Mouse (Mus musculus) myocyte (in vitro differentiated cells): ENCODE results near the gene B3galt5. TPM values are rescaled to one million over a fixed set of nuclear protein-coding genes. Genes with fewer than 3 reads are reported as not detected.
A peak's percentile ranks its signal among the peaks of the same experiment; 100 is the strongest.

Experiments used
- H3K27me3 ChIP-seq: one replicate; pipeline ENCODE4 v1.6.1; 2011; ENCODE audit not compliant: control insufficient read depth, insufficient read depth, insufficient read length
- H3K36me3 ChIP-seq: one replicate; pipeline ENCODE4 v1.6.1; 2011; ENCODE audit not compliant: control insufficient read depth, insufficient read depth
- H3K4me2 ChIP-seq: one replicate; pipeline ENCODE4 v1.6.1; 2011; ENCODE audit warnings: low read depth, control low read depth
- H3K4me3 ChIP-seq: one replicate; pipeline ENCODE4 v1.5.1; 2011; ENCODE audit warnings: mild to moderate bottlenecking, control low read depth, moderate library complexity
- H3K79me2 ChIP-seq: one replicate; pipeline ENCODE4 v1.6.1; 2011; ENCODE audit not compliant: control insufficient read depth, insufficient read depth
- H3ac ChIP-seq: one replicate; pipeline ENCODE4 v1.6.1; 2011; ENCODE audit not compliant: control insufficient read depth, insufficient read length
- CEBPB ChIP-seq: IDR thresholded peaks from 2 replicates; pipeline ENCODE4 v1.6.1; 2011; ENCODE audit warnings: mild to moderate bottlenecking, moderate library complexity; ENCODE audit not compliant: poor library complexity, insufficient read depth, severe bottlenecking
- E2F4 ChIP-seq: IDR thresholded peaks from one replicate; pipeline ENCODE4 v1.6.1; 2011; ENCODE audit warnings: mild to moderate bottlenecking, control low read depth, moderate library complexity; ENCODE audit not compliant: insufficient read depth
- MAX ChIP-seq: IDR thresholded peaks from one replicate; pipeline ENCODE4 v1.6.1; 2011; ENCODE audit warnings: low read depth, mild to moderate bottlenecking, control low read depth
- MYOD1 ChIP-seq, 3 experiments: IDR thresholded peaks; one replicate each; pipeline ENCODE4 v1.6.1; 2011; ENCODE audit warnings: control low read depth in 2 of 3, low read depth in 2 of 3, mild to moderate bottlenecking in 2 of 3, moderate library complexity in 1 of 3; ENCODE audit not compliant: insufficient read length in 2 of 3, control insufficient read depth in 1 of 3
- MYOG ChIP-seq, 3 experiments: IDR thresholded peaks; one replicate each; pipeline ENCODE4 v1.6.1; 2011; ENCODE audit warnings: control low read depth in 2 of 3, low read depth in 2 of 3, mild to moderate bottlenecking in 2 of 3; ENCODE audit not compliant: insufficient read length in 2 of 3, control insufficient read depth in 1 of 3, insufficient read depth in 1 of 3
- POLR2A ChIP-seq: IDR thresholded peaks from one replicate; pipeline ENCODE4 v1.6.1; 2011; ENCODE audit warnings: low read depth, mild to moderate bottlenecking, control low read depth, moderate library complexity; ENCODE audit not compliant: insufficient read length
- POLR2AphosphoS2 ChIP-seq: IDR thresholded peaks from one replicate; pipeline ENCODE4 v1.6.1; 2011; ENCODE audit warnings: low read depth, control low read depth; ENCODE audit not compliant: insufficient read length
- REST ChIP-seq: IDR thresholded peaks from one replicate; pipeline ENCODE4 v1.6.1; 2011; ENCODE audit warnings: mild to moderate bottlenecking, control low read depth, moderate library complexity; ENCODE audit not compliant: insufficient read depth, insufficient read length
- SRF ChIP-seq: IDR thresholded peaks from one replicate; pipeline ENCODE4 v1.6.1; 2011; ENCODE audit warnings: low read depth; ENCODE audit not compliant: control insufficient read depth, insufficient read length
- TCF12 ChIP-seq: IDR thresholded peaks from one replicate; pipeline ENCODE4 v1.6.1; 2011; ENCODE audit warnings: mild to moderate bottlenecking, control low read depth; ENCODE audit not compliant: poor library complexity, insufficient read depth, severe bottlenecking
- TCF3 ChIP-seq: IDR thresholded peaks from one replicate; pipeline ENCODE4 v1.6.1; 2011; ENCODE audit warnings: low read depth, control low read depth; ENCODE audit not compliant: insufficient read length
- USF1 ChIP-seq: IDR thresholded peaks from one replicate; pipeline ENCODE4 v1.6.1; 2011; ENCODE audit warnings: low read depth, mild to moderate bottlenecking, control low read depth, moderate library complexity
- polyA plus RNA-seq: library from polyadenylated mRNA; unstranded; fragments of >200 nt; fragmentation: generic; extraction: Trizol; gene quantifications from one replicate; pipeline ENCODE4 v1.2.1, GENCODE M21; 2012; ENCODE audit warnings: missing spikeins

Gene B3galt5
- polyA plus RNA-seq, 1 experiment = 5.0 TPM

DNA sequence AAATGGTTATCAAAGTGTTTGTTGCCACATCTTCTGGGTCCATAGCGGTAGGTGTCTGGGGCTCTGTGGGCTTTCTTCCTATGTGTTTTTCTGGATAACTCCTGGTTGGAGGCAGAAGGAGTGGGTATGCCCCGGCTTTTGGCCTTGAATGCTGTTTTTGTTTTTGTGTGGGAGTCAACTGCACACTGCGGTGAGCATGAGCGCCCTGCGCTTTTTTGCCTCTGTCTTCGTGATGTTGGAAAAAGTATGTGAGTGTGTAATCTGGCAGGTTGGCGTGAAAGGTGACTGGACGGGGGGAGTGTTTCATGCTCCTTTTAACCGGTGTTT lies 34.9 kb upstream of the B3galt5 start:
- no peaks in the 10 kb centered on the region for H3K36me3 ChIP-seq
- no peaks in the 10 kb centered on the region for H3K79me2 ChIP-seq
- no peaks in the 10 kb centered on the region for H3K27me3 ChIP-seq
- peak overlapping the region; percentile 19 for H3K4me3 ChIP-seq
- no peak overlapping the region for H3ac ChIP-seq
- peak overlapping the region; percentile 93 for H3K4me2 ChIP-seq
- TF ChIP-seq SRF (no peak), CEBPB (no peak), TCF3 (no peak), REST (no peak), POLR2AphosphoS2 (no peak), MYOG (IDR thresholded peaks at IDR 0.05; ENCODE audit: control insufficient read depth in 1 of 3, insufficient read depth in 1 of 3, insufficient read length in 2 of 3, low read depth in 2 of 3) (no peak)

- Histone ChIP-seq H3K79me2 (no peaks in the 10 kb centered on the region), H3K36me3 (no peaks in the 10 kb centered on the region), H3ac (no peak overlapping the region), H3K27me3 (no peaks in the 10 kb centered on the region), H3K4me3 (peak overlapping the region; percentile 19), H3K4me2 (peak overlapping the region; percentile 93)
- TF ChIP-seq POLR2A (no peak), TCF12 (no peak), CEBPB (no peak), MYOD1 (IDR thresholded peaks at IDR 0.05; ENCODE audit: control insufficient read depth in 1 of 3, insufficient read length in 2 of 3, low read depth in 2 of 3) (no peak), POLR2AphosphoS2 (no peak), E2F4 (no peak), MAX (no peak), REST (no peak)
Measured at GRCm38 (mm10) chr16:96201485-96202232, 33.9 kb upstream of the B3galt5 start.

GRCm38 (mm10) chr16:96209789-96210188 lies 25.8 kb upstream of the B3galt5 start:
- H3K79me2 ChIP-seq = no peaks in the 10 kb centered on the region
- peak; percentile 18 for TF ChIP-seq USF1
- TF ChIP-seq REST = no peak
- no peak for TF ChIP-seq POLR2AphosphoS2
- no peaks in the 10 kb centered on the region for H3K36me3 ChIP-seq
- no peaks in the 10 kb centered on the region for H3K27me3 ChIP-seq
- no peak overlapping the region for H3ac ChIP-seq
- no peak overlapping the region for H3K4me2 ChIP-seq
- no peak overlapping the region for H3K4me3 ChIP-seq

DNA sequence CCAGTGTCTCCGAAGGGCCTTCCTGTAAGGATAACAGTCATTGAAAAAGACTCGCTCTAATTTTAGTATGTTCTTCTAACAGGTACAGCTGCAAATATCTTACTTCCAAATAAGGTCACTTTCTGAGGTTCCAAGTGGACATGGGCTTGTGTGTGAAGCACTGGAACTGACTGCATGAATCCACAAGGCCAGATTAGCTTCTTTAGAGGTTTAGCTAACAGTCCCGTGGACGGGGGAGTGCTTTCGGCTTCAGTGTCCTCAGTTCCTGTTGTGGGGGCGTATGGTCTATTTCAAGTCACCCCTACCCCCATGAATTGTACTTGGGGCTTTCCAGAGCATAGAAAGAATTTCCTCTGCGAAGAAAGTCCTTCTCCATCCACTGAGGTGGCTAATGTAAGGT lies 24.7 kb upstream of the B3galt5 start:
- no peak overlapping the region for H3ac ChIP-seq
- no peak overlapping the region for H3K4me3 ChIP-seq
- no peak overlapping the region for H3K4me2 ChIP-seq
- no peak for TF ChIP-seq MAX
- TF ChIP-seq MYOD1 (IDR thresholded peaks at IDR 0.05; ENCODE audit: control insufficient read depth in 1 of 3, insufficient read length in 2 of 3, low read depth in 2 of 3) = no peak
- no peak for TF ChIP-seq REST
- TF ChIP-seq POLR2AphosphoS2 = no peak
- no peak for TF ChIP-seq TCF12
- no peak for TF ChIP-seq SRF
- no peak for TF ChIP-seq USF1
- no peak for TF ChIP-seq POLR2A
- TF ChIP-seq E2F4 = no peak
- no peak for TF ChIP-seq CEBPB
- no peak for TF ChIP-seq TCF3
- no peak for TF ChIP-seq MYOG (IDR thresholded peaks at IDR 0.05; ENCODE audit: control insufficient read depth in 1 of 3, insufficient read depth in 1 of 3, insufficient read length in 2 of 3, low read depth in 2 of 3)
- H3K79me2 ChIP-seq = no peaks in the 10 kb centered on the region
- no peaks in the 10 kb centered on the region for H3K27me3 ChIP-seq
- H3K36me3 ChIP-seq = no peaks in the 10 kb centered on the region

DNA sequence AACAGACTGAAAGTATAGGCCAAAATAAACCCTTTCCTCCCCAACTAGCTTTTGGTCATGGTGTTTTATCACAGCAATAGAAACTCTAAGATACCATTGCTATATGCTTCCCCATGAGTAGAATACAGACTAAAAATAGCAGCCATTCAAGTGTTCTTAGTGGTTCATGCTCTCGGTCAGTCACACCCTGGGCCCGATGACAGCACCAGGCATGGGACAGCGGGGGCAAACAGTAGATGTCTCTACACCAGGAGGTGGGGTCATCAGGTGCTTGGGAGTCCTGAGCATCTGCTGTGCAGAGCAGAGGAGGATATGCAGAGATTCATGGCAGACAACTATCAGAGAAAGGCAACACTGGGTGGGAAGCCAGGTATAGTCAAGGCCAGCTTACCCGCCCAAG lies 22.6 kb upstream of the B3galt5 start:
- no peaks in the 10 kb centered on the region for H3K36me3 ChIP-seq
- TF ChIP-seq TCF3 (no peak), SRF (no peak), TCF12 (no peak), E2F4 (no peak), MAX (no peak), MYOD1 (IDR thresholded peaks at IDR 0.05; ENCODE audit: control insufficient read depth in 1 of 3, insufficient read length in 2 of 3, low read depth in 2 of 3) (no peak)

DNA sequence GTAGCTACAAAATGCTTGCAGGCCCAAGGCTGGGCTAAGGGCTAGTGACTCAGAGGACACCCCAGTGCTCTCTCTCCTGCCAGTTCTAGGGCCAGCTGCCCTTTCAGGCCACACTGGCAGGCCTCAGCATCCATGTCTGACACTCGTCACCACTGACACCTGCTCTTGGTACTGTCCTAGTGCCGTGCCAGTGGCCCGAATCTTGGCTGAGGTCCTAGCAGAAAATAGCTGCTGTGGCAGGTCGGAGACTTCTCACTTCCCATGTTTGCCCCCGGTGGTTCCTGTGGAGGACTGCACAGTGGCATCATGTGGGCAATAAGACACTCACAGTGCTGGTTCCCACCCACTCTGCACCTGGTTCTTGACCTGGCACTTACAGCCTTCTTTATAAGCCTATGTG lies 14.1 kb upstream of the B3galt5 start:
- Histone ChIP-seq H3K36me3 (no peaks in the 10 kb centered on the region), H3ac (no peak overlapping the region), H3K79me2 (no peaks in the 10 kb centered on the region), H3K27me3 (no peaks in the 10 kb centered on the region), H3K4me2 (no peak overlapping the region), H3K4me3 (no peak overlapping the region)
- TF ChIP-seq CEBPB (no peak), TCF12 (peak; percentile 25), POLR2A (no peak), E2F4 (no peak), TCF3 (no peak), POLR2AphosphoS2 (no peak), MYOD1 (IDR thresholded peaks at IDR 0.05; ENCODE audit: control insufficient read depth in 1 of 3, insufficient read length in 2 of 3, low read depth in 2 of 3) (peak in 2 of 3 experiments; percentile 31 to 89), REST (no peak), MYOG (IDR thresholded peaks at IDR 0.05; ENCODE audit: control insufficient read depth in 1 of 3, insufficient read depth in 1 of 3, insufficient read length in 2 of 3, low read depth in 2 of 3) (peak in 2 of 3 experiments; percentile 71), SRF (no peak), USF1 (no peak), MAX (no peak)

More for the DNA sequence above, 22.6 kb upstream of the B3galt5 start:
- Histone ChIP-seq H3K79me2 (no peaks in the 10 kb centered on the region), H3ac (no peak overlapping the region), H3K27me3 (no peaks in the 10 kb centered on the region), H3K4me2 (no peak overlapping the region), H3K4me3 (no peak overlapping the region)
